Mouse (Mus musculus): ENCODE measurements around the gene Grin2c. TPM values are rescaled to one million over a fixed set of nuclear protein-coding genes. Genes with fewer than 3 reads are reported as not detected.

Gene Grin2c
- polyA plus RNA-seq, 1 experiment from 2014 or later: 0.05 TPM

- Histone ChIP-seq H3K4me1 (ENCODE audit: control insufficient read depth, low read depth, low read length) (peaks cover 38% of the 10 kb centered on the region), H3K36me3 (ENCODE audit: control insufficient read depth, insufficient read depth) (no peaks in the 10 kb centered on the region), H3K4me3 (ENCODE audit: low read depth, low read length) (peak overlapping the region; percentile 61), H3K9me3 (replicated peaks; ENCODE audit: control insufficient read depth, low read length) (no peaks in the 10 kb centered on the region), H3K27me3 (ENCODE audit: control insufficient read depth, insufficient read depth, low read depth, low read length) (no peaks in the 10 kb centered on the region), H3K4me2 (ENCODE audit: low read depth, low read length) (peak overlapping the region; percentile 97), H3K27ac (ENCODE audit: low read length) (peak overlapping the region; percentile 76; the same call in 1 of the 2 replicates), H3K9ac (ENCODE audit: low read depth, low read length) (no peak overlapping the region; the same call in 1 of the 2 replicates)
- ATAC-seq (ENCODE audit: low read depth): no peak
- WGBS (ENCODE audit: insufficient replicate concordance): 64% methylated on average over 6 of the region's 6 CpGs
Measured at GRCm38 (mm10) chr11:115278176-115278575, 11.1 kb upstream of the Grin2c start.

GRCm38 (mm10) chr11:115277604-115277975, 10.5 kb upstream of the Grin2c start:
- Histone ChIP-seq H3K36me3 (ENCODE audit: control insufficient read depth, insufficient read depth) (no peaks in the 10 kb centered on the region), H3K27me3 (ENCODE audit: control insufficient read depth, insufficient read depth, low read depth, low read length) (no peaks in the 10 kb centered on the region), H3K4me3 (ENCODE audit: low read depth, low read length) (peak overlapping the region; percentile 61), H3K4me1 (ENCODE audit: control insufficient read depth, low read depth, low read length) (peaks cover 38% of the 10 kb centered on the region), H3K27ac (ENCODE audit: low read length) (peak overlapping the region; percentile 76), H3K4me2 (ENCODE audit: low read depth, low read length) (peak overlapping the region; percentile 97), H3K9ac (ENCODE audit: low read depth, low read length) (peak overlapping the region; percentile 76), H3K9me3 (replicated peaks; ENCODE audit: control insufficient read depth, low read length) (no peaks in the 10 kb centered on the region)
- ATAC-seq (ENCODE audit: low read depth): no peak
- 14% methylated on average over 7 of the region's 7 CpGs for WGBS (ENCODE audit: insufficient replicate concordance)

GRCm38 (mm10) chr11:115276780-115277603, 9.9 kb upstream of the Grin2c start, which contains the start of gene Fdxr:
Gene Fdxr (minus strand): TSS chr11:115277050.
- peak within 1 kb of the TSS; percentile 76 for H3K9ac ChIP-seq (ENCODE audit: low read depth, low read length)

GRCm38 (mm10) chr11:115275954-115276353, 8.9 kb upstream of the Grin2c start:
- no peak for ATAC-seq (ENCODE audit: low read depth)
- Histone ChIP-seq H3K4me1 (ENCODE audit: control insufficient read depth, low read depth, low read length) (peaks cover 38% of the 10 kb centered on the region), H3K9me3 (replicated peaks; ENCODE audit: control insufficient read depth, low read length) (no peaks in the 10 kb centered on the region), H3K27me3 (ENCODE audit: control insufficient read depth, insufficient read depth, low read depth, low read length) (no peaks in the 10 kb centered on the region), H3K4me2 (ENCODE audit: low read depth, low read length) (peak overlapping the region; percentile 97), H3K36me3 (ENCODE audit: control insufficient read depth, insufficient read depth) (no peaks in the 10 kb centered on the region), H3K27ac (ENCODE audit: low read length) (no peak overlapping the region), H3K9ac (ENCODE audit: low read depth, low read length) (peak overlapping the region; percentile 76), H3K4me3 (ENCODE audit: low read depth, low read length) (peak overlapping the region; percentile 61)
- WGBS (ENCODE audit: insufficient replicate concordance): 51% methylated on average over 3 of the region's 3 CpGs

More at GRCm38 (mm10) chr11:115276780-115277603, 9.9 kb upstream of the Grin2c start, which contains the start of gene Fdxr:
- Histone ChIP-seq H3K36me3 (ENCODE audit: control insufficient read depth, insufficient read depth) (no peaks in the 10 kb centered on the region), H3K4me1 (ENCODE audit: control insufficient read depth, low read depth, low read length) (peaks cover 38% of the 10 kb centered on the region), H3K9me3 (replicated peaks; ENCODE audit: control insufficient read depth, low read length) (no peaks in the 10 kb centered on the region), H3K27me3 (ENCODE audit: control insufficient read depth, insufficient read depth, low read depth, low read length) (no peaks in the 10 kb centered on the region), H3K4me2 (ENCODE audit: low read depth, low read length) (peak within 1 kb of the TSS; percentile 97), H3K27ac (ENCODE audit: low read length) (peak within 1 kb of the TSS; percentile 76), H3K4me3 (ENCODE audit: low read depth, low read length) (peak within 1 kb of the TSS; percentile 61)
- ATAC-seq (ENCODE audit: low read depth): peak; percentile 92
- under 1% methylated on average over 42 of the region's 42 CpGs for WGBS (ENCODE audit: insufficient replicate concordance)

- H3K9ac ChIP-seq (ENCODE audit: low read depth, low read length): no peak overlapping the region
- WGBS (ENCODE audit: insufficient replicate concordance): 36% methylated on average over 6 of the region's 6 CpGs
- 0 out of 2 replicates have a peak overlapping the region, but pooled peaks have one; percentile 8 for H3K27ac ChIP-seq (ENCODE audit: low read length)
- H3K9me3 ChIP-seq (replicated peaks; ENCODE audit: control insufficient read depth, low read length): no peaks in the 10 kb centered on the region
- no peaks in the 10 kb centered on the region for H3K27me3 ChIP-seq (ENCODE audit: control insufficient read depth, insufficient read depth, low read depth, low read length)
- no peaks in the 10 kb centered on the region for H3K36me3 ChIP-seq (ENCODE audit: control insufficient read depth, insufficient read depth)
- peaks cover 38% of the 10 kb centered on the region for H3K4me1 ChIP-seq (ENCODE audit: control insufficient read depth, low read depth, low read length)
- ATAC-seq (ENCODE audit: low read depth): no peak
- peak overlapping the region; percentile 97; the same call in 1 of the 2 replicates for H3K4me2 ChIP-seq (ENCODE audit: low read depth, low read length)
- no peak overlapping the region for H3K4me3 ChIP-seq (ENCODE audit: low read depth, low read length)
Measured at GRCm38 (mm10) chr11:115275509-115275908, 8.5 kb upstream of the Grin2c start.

- Histone ChIP-seq H3K4me2 (ENCODE audit: low read depth, low read length) (no peak overlapping the region), H3K36me3 (ENCODE audit: control insufficient read depth, insufficient read depth) (no peaks in the 10 kb centered on the region), H3K27me3 (ENCODE audit: control insufficient read depth, insufficient read depth, low read depth, low read length) (no peaks in the 10 kb centered on the region), H3K4me1 (ENCODE audit: control insufficient read depth, low read depth, low read length) (peaks cover 34% of the 10 kb centered on the region), H3K9me3 (replicated peaks; ENCODE audit: control insufficient read depth, low read length) (no peaks in the 10 kb centered on the region), H3K4me3 (ENCODE audit: low read depth, low read length) (no peak overlapping the region), H3K9ac (ENCODE audit: low read depth, low read length) (no peak overlapping the region), H3K27ac (ENCODE audit: low read length) (no peak overlapping the region)
- ATAC-seq (ENCODE audit: low read depth): no peak
- 71% methylated on average over 6 of the region's 6 CpGs for WGBS (ENCODE audit: insufficient replicate concordance)
Measured at GRCm38 (mm10) chr11:115274771-115275170, 7.7 kb upstream of the Grin2c start.

GRCm38 (mm10) chr11:115274178-115274577, 7.1 kb upstream of the Grin2c start:
- ATAC-seq (ENCODE audit: low read depth): no peak
- WGBS (ENCODE audit: insufficient replicate concordance): 70% methylated on average over 7 of the region's 7 CpGs
- no peaks in the 10 kb centered on the region for H3K9me3 ChIP-seq (replicated peaks; ENCODE audit: control insufficient read depth, low read length)
- H3K27ac ChIP-seq (ENCODE audit: low read length): no peak overlapping the region
- H3K4me3 ChIP-seq (ENCODE audit: low read depth, low read length): no peak overlapping the region
- peaks cover 31% of the 10 kb centered on the region for H3K4me1 ChIP-seq (ENCODE audit: control insufficient read depth, low read depth, low read length)
- H3K27me3 ChIP-seq (ENCODE audit: control insufficient read depth, insufficient read depth, low read depth, low read length): no peaks in the 10 kb centered on the region
- no peak overlapping the region for H3K9ac ChIP-seq (ENCODE audit: low read depth, low read length)
- no peak overlapping the region for H3K4me2 ChIP-seq (ENCODE audit: low read depth, low read length)
- H3K36me3 ChIP-seq (ENCODE audit: control insufficient read depth, insufficient read depth): no peaks in the 10 kb centered on the region

GRCm38 (mm10) chr11:115273735-115274134, 6.7 kb upstream of the Grin2c start:
- Histone ChIP-seq H3K4me3 (ENCODE audit: low read depth, low read length) (no peak overlapping the region), H3K36me3 (ENCODE audit: control insufficient read depth, insufficient read depth) (no peaks in the 10 kb centered on the region), H3K9me3 (replicated peaks; ENCODE audit: control insufficient read depth, low read length) (no peaks in the 10 kb centered on the region), H3K9ac (ENCODE audit: low read depth, low read length) (no peak overlapping the region), H3K4me2 (ENCODE audit: low read depth, low read length) (no peak overlapping the region), H3K4me1 (ENCODE audit: control insufficient read depth, low read depth, low read length) (peaks cover 31% of the 10 kb centered on the region), H3K27ac (ENCODE audit: low read length) (no peak overlapping the region), H3K27me3 (ENCODE audit: control insufficient read depth, insufficient read depth, low read depth, low read length) (no peaks in the 10 kb centered on the region)
- no peak for ATAC-seq (ENCODE audit: low read depth)
- 49% methylated on average over 7 of the region's 7 CpGs for WGBS (ENCODE audit: insufficient replicate concordance)

GRCm38 (mm10) chr11:115272894-115273498, 6.0 kb upstream of the Grin2c start:
- no peak for ATAC-seq (ENCODE audit: low read depth)
- peaks cover 29% of the 10 kb centered on the region for H3K4me1 ChIP-seq (ENCODE audit: control insufficient read depth, low read depth, low read length)
- whole genome bisulfite sequencing (ENCODE audit: insufficient replicate concordance): 59% methylated on average over 10 of the region's 10 CpGs

More at GRCm38 (mm10) chr11:115272894-115273498, 6.0 kb upstream of the Grin2c start:
- H3K27ac ChIP-seq (ENCODE audit: low read length): no peak overlapping the region
- no peak overlapping the region for H3K9ac ChIP-seq (ENCODE audit: low read depth, low read length)
- no peaks in the 10 kb centered on the region for H3K9me3 ChIP-seq (replicated peaks; ENCODE audit: control insufficient read depth, low read length)
- no peak overlapping the region for H3K4me2 ChIP-seq (ENCODE audit: low read depth, low read length)
- no peaks in the 10 kb centered on the region for H3K36me3 ChIP-seq (ENCODE audit: control insufficient read depth, insufficient read depth)
- peaks cover 5% of the 10 kb centered on the region for H3K27me3 ChIP-seq (ENCODE audit: control insufficient read depth, insufficient read depth, low read depth, low read length)
- no peak overlapping the region for H3K4me3 ChIP-seq (ENCODE audit: low read depth, low read length)

Data from liver, embryonic 16.5 days (tissue).